Mouse (Mus musculus): Measurements from ENCODE around the gene Card9.

DNA sequence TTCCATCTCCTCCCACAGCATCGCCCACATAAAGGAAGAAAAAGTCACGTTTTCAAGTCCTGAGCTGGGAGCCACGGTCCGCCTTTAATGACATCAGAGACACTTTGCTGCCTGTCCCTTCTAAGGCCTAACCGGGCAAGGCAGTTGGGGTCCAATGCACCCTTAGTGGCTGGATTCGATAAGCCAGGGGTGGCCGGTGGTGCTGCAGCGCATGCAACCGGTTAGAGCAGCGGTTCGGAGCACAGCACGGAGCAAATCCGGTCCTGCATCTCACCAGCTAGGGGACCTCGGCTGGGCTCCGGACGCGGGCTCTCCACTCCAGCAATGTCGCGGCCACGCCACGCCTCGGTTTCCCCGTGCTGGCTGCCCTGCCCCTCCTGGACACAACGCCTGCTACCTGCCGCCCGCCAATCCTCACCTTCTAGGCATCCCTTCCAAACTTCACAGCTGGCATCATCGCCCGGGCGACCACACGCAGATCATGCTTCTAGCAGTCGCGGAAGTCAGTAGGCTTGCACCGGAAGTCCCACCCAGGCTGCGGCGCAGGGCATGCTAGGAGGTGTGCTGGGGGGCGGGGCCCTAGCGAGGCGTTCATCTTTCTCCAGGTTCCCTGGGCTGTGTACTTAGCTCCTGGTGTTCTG, 19.5 kb upstream of the Card9 start, which contains the start of gene Snapc4:
- TF ChIP-seq POLR2A (IDR thresholded peaks at IDR 0.05; ENCODE audit: borderline replicate concordance, control insufficient read depth, low read depth, low read length), result peak; percentile 37; the same call in 1 of the 2 replicates
- no peak for TF ChIP-seq CTCF (IDR thresholded peaks at IDR 0.05; ENCODE audit: control insufficient read depth, insufficient read depth, low read length)
